Mouse (Mus musculus) liver, embryonic 14.5 days (tissue): ENCODE results near the gene Vinac1. TPM values are rescaled to one million over a fixed set of nuclear protein-coding genes. Genes with fewer than 3 reads are reported as not detected.

Source experiments
- ATAC-seq: fragments of 200-750 bp; cut with Nextera tagmentation; 2 replicates; pipeline ENCODE4 v1.8.0; 2017; ENCODE audit warnings: moderate number of reproducible peaks, mild to moderate bottlenecking, moderate library complexity; ENCODE audit not compliant: insufficient read depth
- DNase-seq, 3 experiments: peaks; one replicate each; pipeline ENCODE4 v3.0.0-alpha.2; 2012 to 2013; ENCODE audit warnings: low read depth in 3 of 3, low spot score in 3 of 3
- H3K27ac ChIP-seq: fragments of 300-500 bp; sonication (generic); 2 replicates; pipeline ENCODE4 v1.5.1; 2014; ENCODE audit warnings: moderate library complexity, mild to moderate bottlenecking, control low read depth, inconsistent platforms
- H3K27me3 ChIP-seq: fragments of 300-500 bp; sonication (generic); 2 replicates; pipeline ENCODE4 v1.6.1; 2014; ENCODE audit warnings: mild to moderate bottlenecking, low read length, moderate library complexity; ENCODE audit not compliant: control insufficient read depth, insufficient read depth
- H3K36me3 ChIP-seq: fragments of 300-500 bp; sonication (generic); replicated peaks from 2 replicates; pipeline ENCODE4 v1.6.1; 2014; ENCODE audit warnings: low read depth; ENCODE audit not compliant: control insufficient read depth, insufficient read depth
- H3K4me1 ChIP-seq, 2 experiments: fragments of 200-500 bp in 1 of 2; fragments of 300-500 bp in 1 of 2; sonication (generic) in 1 of 2; replicated peaks; 2 replicates each; pipeline ENCODE4 v1.6.1; 2012 to 2014; ENCODE audit warnings: antibody characterized with exemption in 1 of 2, inconsistent platforms in 1 of 2, low read length in 1 of 2; ENCODE audit not compliant: control insufficient read depth in 2 of 2, insufficient read depth in 2 of 2
- H3K4me2 ChIP-seq: fragments of 300-500 bp; sonication (generic); 2 replicates; pipeline ENCODE4 v1.6.1; 2014; ENCODE audit warnings: low read depth, mild to moderate bottlenecking, control low read depth, moderate library complexity
- H3K4me3 ChIP-seq, 2 experiments: fragments of 200-500 bp in 1 of 2; fragments of 300-500 bp in 1 of 2; sonication (generic) in 1 of 2; 2 replicates each; pipeline ENCODE4 v1.5.1; 2012 to 2014; ENCODE audit warnings: low read depth in 2 of 2, low read length in 2 of 2, mild to moderate bottlenecking in 2 of 2, control low read depth in 1 of 2, inconsistent platforms in 1 of 2, moderate library complexity in 1 of 2; ENCODE audit not compliant: insufficient read depth in 1 of 2
- H3K9ac ChIP-seq: fragments of 300-500 bp; sonication (generic); replicated peaks from 2 replicates; pipeline ENCODE4 v1.6.1; 2014; ENCODE audit warnings: mild to moderate bottlenecking, control low read depth, moderate library complexity
- H3K9me3 ChIP-seq: fragments of 300-500 bp; sonication (generic); 2 replicates; pipeline ENCODE4 v1.6.1; 2016; ENCODE audit warnings: low read length, mixed read lengths; ENCODE audit not compliant: control insufficient read depth
- CTCF ChIP-seq: IDR thresholded peaks from 2 replicates; pipeline ENCODE4 v1.5.1; 2016; ENCODE audit warnings: antibody characterized with exemption, low read depth, control low read depth
- EP300 ChIP-seq: IDR thresholded peaks from 2 replicates; pipeline ENCODE4 v1.6.1; 2016; ENCODE audit warnings: antibody characterized with exemption, low read depth
- WGBS: fragments of 180-500 bp; shearing (Covaris S2); extraction: QIAGEN DNeasy Blood & Tissue Kit; methylation state at CpG from one replicate; pipeline ENCODE4 v1.1.7; 2014; ENCODE audit not compliant: insufficient replicate concordance; 5-methylcytosine and 5-hydroxymethylcytosine counted together
- polyA plus RNA-seq, 2 experiments: library from polyadenylated mRNA; depleted of rRNA in 1 of 2; stranded (reverse) in 1 of 2; unstranded in 1 of 2; fragments of >200 nt; fragmentation: Nextera tagmentation in 1 of 2; extraction: Ambion mirVana in 1 of 2; gene quantifications; 2 replicates each; pipeline versions ENCODE4 v1.2.1 to v1.2.3; 2012 to 2014

The Vinac1 gene
- polyA plus RNA-seq, 2 experiments = 0.01 to 0.04 TPM

DNA sequence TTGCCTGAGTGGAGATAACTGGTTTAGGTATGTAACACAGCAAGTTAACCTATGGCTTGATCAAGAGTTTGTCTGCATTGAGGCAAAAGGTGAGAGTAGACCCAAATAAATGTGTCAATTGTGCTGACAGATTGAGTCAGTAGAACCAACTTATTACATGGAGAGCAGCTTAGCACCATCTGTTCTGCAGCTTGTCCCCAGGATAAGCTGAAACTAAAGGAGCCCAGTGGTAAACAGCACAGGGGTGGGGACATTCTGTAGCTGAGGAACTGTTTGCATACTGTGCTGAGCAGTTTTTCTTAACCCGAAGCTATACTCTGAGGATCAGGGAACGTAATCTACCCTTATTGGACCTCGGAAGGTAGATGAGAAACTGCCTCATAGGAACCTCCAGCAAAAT, 63.2 kb downstream of the Vinac1 start:
- 63% methylated on average over 3 of the region's 3 CpGs for WGBS
- DNase-seq (no peak), ATAC-seq (no peak)
- Histone ChIP-seq H3K4me2 (no peak overlapping the region), H3K9ac (no peak overlapping the region), H3K36me3 (no peaks in the 10 kb centered on the region), H3K27ac (no peak overlapping the region), H3K9me3 (no peaks in the 10 kb centered on the region), H3K4me1 (no peaks in the 10 kb centered on the region), H3K27me3 (no peaks in the 10 kb centered on the region), H3K4me3 (no peak overlapping the region)
- TF ChIP-seq CTCF (no peak), EP300 (no peak)

DNA sequence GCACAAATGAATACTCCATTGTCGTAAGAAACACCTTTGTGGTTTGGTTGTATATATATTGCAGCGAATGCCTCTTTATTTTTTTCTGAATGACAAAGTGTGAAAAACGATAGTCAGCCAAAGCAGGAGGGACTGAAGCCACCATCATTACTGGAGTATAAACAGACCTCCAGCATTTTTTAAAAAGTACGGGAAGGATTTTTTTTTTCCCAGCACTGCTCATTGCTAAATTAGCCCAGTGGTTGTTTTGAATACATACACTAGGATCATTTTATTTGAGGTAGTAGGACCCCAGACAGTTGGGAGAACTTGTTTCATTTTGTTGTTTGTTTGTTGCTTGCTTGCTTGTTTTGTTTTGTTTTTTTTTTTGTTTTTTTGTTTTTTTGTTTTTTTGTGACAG, 72.4 kb downstream of the Vinac1 start:
- ATAC-seq (no peak), DNase-seq (no peak)
- Histone ChIP-seq H3K36me3 (no peaks in the 10 kb centered on the region), H3K9me3 (no peaks in the 10 kb centered on the region), H3K4me1 (no peaks in the 10 kb centered on the region), H3K4me2 (no peak overlapping the region), H3K27ac (no peak overlapping the region), H3K4me3 (no peak overlapping the region), H3K27me3 (no peaks in the 10 kb centered on the region), H3K9ac (no peak overlapping the region)
- TF ChIP-seq CTCF (no peak), EP300 (no peak)
- 70% methylated on average over 4 of the region's 4 CpGs for WGBS

Other genes starting within 250 kb of the Vinac1 start
- 3.0 and 4.2 TPM in 2 replicates for gene Tmem87b, start 230.1 kb downstream of the Vinac1 start, polyA plus RNA-seq (2012; rRNA removed)
- gene Tmem87b, start 230.1 kb downstream of the Vinac1 start, polyA plus RNA-seq (2014; fragmentation: Nextera tagmentation; extraction: Ambion mirVana) = 6.7 and 7.6 TPM in 2 replicates
- gene Fbln7, start 185.2 kb downstream of the Vinac1 start, polyA plus RNA-seq (2012; rRNA removed) = 0.15 and 0.17 TPM in 2 replicates
- 0.33 TPM in 2 replicates for gene Fbln7, start 185.2 kb downstream of the Vinac1 start, polyA plus RNA-seq (2014; fragmentation: Nextera tagmentation; extraction: Ambion mirVana)
- 1.4 and 2.6 TPM in 2 replicates for gene Zc3h8, start 104.1 kb downstream of the Vinac1 start, polyA plus RNA-seq (2012; rRNA removed)
- gene Zc3h8, start 104.1 kb downstream of the Vinac1 start, polyA plus RNA-seq (2014; fragmentation: Nextera tagmentation; extraction: Ambion mirVana) = 2.4 and 3.0 TPM in 2 replicates
- 0.49 and 0.56 TPM in 2 replicates for gene Zc3h6, start 80.8 kb downstream of the Vinac1 start, polyA plus RNA-seq (2012; rRNA removed)
- 0.75 and 0.76 TPM in 2 replicates for gene Zc3h6, start 80.8 kb downstream of the Vinac1 start, polyA plus RNA-seq (2014; fragmentation: Nextera tagmentation; extraction: Ambion mirVana)
- 1.3 and 1.8 TPM in 2 replicates for gene Gm10762, start 80.4 kb downstream of the Vinac1 start, polyA plus RNA-seq (2012; rRNA removed)
- gene Gm10762, start 80.4 kb downstream of the Vinac1 start, polyA plus RNA-seq (2014; fragmentation: Nextera tagmentation; extraction: Ambion mirVana) = 2.4 and 3.3 TPM in 2 replicates
- 1.1 and 1.2 TPM in 2 replicates for gene Ttl, start 17.8 kb upstream of the Vinac1 start, polyA plus RNA-seq (2012; rRNA removed)
- gene Ttl, start 17.8 kb upstream of the Vinac1 start, polyA plus RNA-seq (2014; fragmentation: Nextera tagmentation; extraction: Ambion mirVana) = 1.5 TPM in 2 replicates
- gene Polr1b, start 52.8 kb upstream of the Vinac1 start, polyA plus RNA-seq (2012; rRNA removed) = 11.6 and 14.0 TPM in 2 replicates
- 5.3 and 6.5 TPM in 2 replicates for gene Polr1b, start 52.8 kb upstream of the Vinac1 start, polyA plus RNA-seq (2014; fragmentation: Nextera tagmentation; extraction: Ambion mirVana)
- gene Chchd5, start 81.5 kb upstream of the Vinac1 start, polyA plus RNA-seq (2012; rRNA removed) = 9.2 and 12.8 TPM in 2 replicates
- gene Chchd5, start 81.5 kb upstream of the Vinac1 start, polyA plus RNA-seq (2014; fragmentation: Nextera tagmentation; extraction: Ambion mirVana) = 9.1 and 11.6 TPM in 2 replicates
- 37.7 and 50.7 TPM in 2 replicates for gene Slc20a1, start 150.6 kb upstream of the Vinac1 start, polyA plus RNA-seq (2012; rRNA removed)
- 42.7 and 49.2 TPM in 2 replicates for gene Slc20a1, start 150.6 kb upstream of the Vinac1 start, polyA plus RNA-seq (2014; fragmentation: Nextera tagmentation; extraction: Ambion mirVana)
- 7.0 and 11.0 TPM in 2 replicates for gene Ckap2l, start 249.0 kb upstream of the Vinac1 start, polyA plus RNA-seq (2012; rRNA removed)
- gene Ckap2l, start 249.0 kb upstream of the Vinac1 start, polyA plus RNA-seq (2014; fragmentation: Nextera tagmentation; extraction: Ambion mirVana) = 39.3 and 41.3 TPM in 2 replicates